Mouse (Mus musculus) megakaryocyte-erythroid progenitor cell, adult 5-6 weeks (primary cell): ENCODE results near the gene Tln2. TPM values are rescaled to one million over a fixed set of nuclear protein-coding genes. Genes with fewer than 3 reads are reported as not detected.

ENCODE experiments used
- ATAC-seq: replicated peaks from 2 replicates; pipeline ENCODE4 v1.8.0; 2016; ENCODE audit warnings: mild to moderate bottlenecking, inconsistent platforms; ENCODE audit not compliant: severe bottlenecking, poor library complexity, low FRiP score, low TSS enrichment
- total RNA-seq, 2 experiments: library from RNA; stranded (forward) in 1 of 2; stranded (reverse) in 1 of 2; fragments of 200-1000, 215-1000 nt in 1 of 2; fragments of >200 nt in 1 of 2; fragmentation: Nextera tagmentation in 1 of 2; gene quantifications; 2 replicates each; pipeline ENCODE4 v1.2.3; 2014 to 2017

Gene Tln2
- total RNA-seq, 2 experiments from 2014 or later, result not detected

GRCm38 (mm10) chr9:67182006-67182405, 377.5 kb downstream of the Tln2 start:
- ATAC-seq, result no peak

GRCm38 (mm10) chr9:67178709-67179108, 380.8 kb downstream of the Tln2 start:
- ATAC-seq, result no peak

GRCm38 (mm10) chr9:67178203-67178602, 381.3 kb downstream of the Tln2 start:
- no peak for ATAC-seq

GRCm38 (mm10) chr9:67176073-67176472, 383.4 kb downstream of the Tln2 start:
- ATAC-seq, result no peak

- no peak for ATAC-seq
Measured at GRCm38 (mm10) chr9:67173816-67174215, 385.7 kb downstream of the Tln2 start.

GRCm38 (mm10) chr9:67173154-67173553, 386.3 kb downstream of the Tln2 start:
- no peak for ATAC-seq

GRCm38 (mm10) chr9:67171409-67171808, 388.1 kb downstream of the Tln2 start:
- no peak for ATAC-seq

- ATAC-seq, result peak; percentile 52; the same call in 1 of the 2 replicates
Measured at GRCm38 (mm10) chr9:67170759-67171158, 388.7 kb downstream of the Tln2 start.

GRCm38 (mm10) chr9:67170047-67170446, 389.5 kb downstream of the Tln2 start:
- no peak for ATAC-seq

Other genes with a start within 250 kb of the Tln2 start
- gene C2cd4b, start 199.7 kb upstream of the Tln2 start, total RNA-seq (2014; fragmentation: Nextera tagmentation), result not detected in 2 replicates
- not detected in 2 replicates for gene C2cd4b, start 199.7 kb upstream of the Tln2 start, total RNA-seq (2017)